In the genomic region with DNA sequence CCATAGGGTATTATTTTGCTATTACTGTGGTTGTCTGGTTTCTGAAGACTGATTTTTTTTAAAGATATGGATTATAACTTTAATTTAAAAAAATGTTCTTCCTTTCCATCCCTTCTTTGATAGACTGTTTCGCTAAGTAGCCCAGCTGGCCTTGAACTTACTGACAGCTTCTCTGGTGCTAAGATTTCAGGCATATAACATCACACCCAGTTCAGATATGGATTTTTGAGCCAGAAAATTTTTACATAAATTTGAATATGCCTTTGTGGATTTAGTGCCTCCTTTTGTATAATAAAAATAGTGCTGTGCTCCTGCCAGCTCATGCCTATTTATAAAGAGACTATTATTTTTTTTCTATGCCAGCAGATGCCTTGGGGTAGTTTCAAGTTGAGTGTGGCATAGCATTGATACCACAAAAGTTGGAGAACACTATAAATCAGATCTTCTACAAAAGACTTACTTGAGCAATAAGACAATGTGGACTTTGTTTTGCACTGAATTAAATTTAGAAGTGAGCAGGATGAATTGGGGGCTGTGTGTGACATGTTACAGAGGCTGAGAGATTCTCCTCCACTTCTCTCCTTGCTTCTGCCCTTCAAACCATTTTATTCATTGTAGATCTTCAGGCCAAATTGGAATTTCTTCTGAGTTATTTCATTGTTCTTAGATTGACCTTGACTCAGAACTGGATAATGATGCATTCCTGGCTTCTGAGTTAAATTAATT, we compare ENCODE assay signal across 19 mouse cellular contexts.
DNase-seq lines count a peak whose midpoint lies in the region; ATAC-seq lines count a peak whose summit lies in the region.
"Had no signal": no experiment of that assay in that cellular context is flagged by ENCODE, and none has a peak within 500 bp of the region (broad histone marks: within the 10 kb centered on the region; RNA-seq: fewer than 3 reads in every experiment).

No protein-coding gene starts in this region.

- no peak overlapping the region for H3K4me2 ChIP-seq in kidney, embryonic 14.5 days (replicated peaks; ENCODE audit: low read depth, low read length)
- H3K4me2 ChIP-seq: heart, embryonic 15.5 days; intestine, embryonic 15.5 days; limb, embryonic 13.5 days had no signal

- no peaks in the 10 kb centered on the region for H3K4me1 ChIP-seq in kidney, embryonic 14.5 days (ENCODE audit: control insufficient read depth, insufficient read depth, low read length)
- H3K4me1 ChIP-seq: heart, embryonic 15.5 days; intestine, embryonic 15.5 days; limb, embryonic 13.5 days had no signal

- H3K9me3 ChIP-seq in kidney, embryonic 14.5 days (ENCODE audit: control insufficient read depth, low read length) = no peaks in the 10 kb centered on the region
- H3K9me3 ChIP-seq: heart, embryonic 15.5 days; intestine, embryonic 15.5 days; limb, embryonic 13.5 days had no signal

- 93% methylated on average over 1 of the region's 1 CpGs for WGBS in kidney, embryonic 14.5 days

- no peak overlapping the region for H3K4me3 ChIP-seq in kidney, embryonic 14.5 days (ENCODE audit: low read length)
- H3K4me3 ChIP-seq: erythroblast, embryonic 14.5 days; gastrocnemius, adult 2 months; heart, adult 2 months; heart, embryonic 15.5 days; intestine, embryonic 15.5 days; limb, embryonic 13.5 days had no signal

- H3K36me3 ChIP-seq in kidney, embryonic 14.5 days (ENCODE audit: control insufficient read depth, insufficient read depth, low read length) = no peaks in the 10 kb centered on the region
- H3K36me3 ChIP-seq: heart, embryonic 15.5 days; intestine, embryonic 15.5 days; limb, embryonic 13.5 days had no signal

- no peak for ATAC-seq in kidney, embryonic 14.5 days (ENCODE audit: low FRiP score, low TSS enrichment)
- ATAC-seq: intestine, embryonic 15.5 days had no signal

- no peak overlapping the region for H3K27ac ChIP-seq in kidney, embryonic 14.5 days (ENCODE audit: low read depth, low read length)
- H3K27ac ChIP-seq: gastrocnemius, adult 2 months; heart, adult 2 months; heart, embryonic 15.5 days; intestine, embryonic 15.5 days; limb, embryonic 13.5 days; liver, embryonic 14.5 days had no signal

- no peaks in the 10 kb centered on the region for H3K27me3 ChIP-seq in kidney, embryonic 14.5 days (ENCODE audit: control insufficient read depth, insufficient read depth, low read length)
- H3K27me3 ChIP-seq: heart, embryonic 15.5 days; intestine, embryonic 15.5 days; limb, embryonic 13.5 days had no signal

- intact Hi-C loops in left cerebral cortex, postnatal 4 days (cut with DNase I) = no loop called here

- DNase-seq in frontal cortex, adult 2 months (ENCODE audit: extremely low spot score in 1 of 2, low spot score in 1 of 2) = peak; percentile 44 to 62
- no peak for DNase-seq in frontal cortex, postnatal 14 days (ENCODE audit: low spot score in 2 of 2)
- peak; percentile 44 to 55 for DNase-seq in left cerebral cortex, adult 9 months (ENCODE audit: low spot score in 2 of 2)
- DNase-seq in left cerebral cortex, postnatal 4 days = no peak
- DNase-seq in brain, embryonic 18.5 days (ENCODE audit: low read depth, low spot score) = peak; percentile 57
- DNase-seq in mesoderm, embryonic 11.5 days (ENCODE audit: low read depth, low spot score) = peak; percentile 34
- DNase-seq: adrenal gland, postnatal 36 days; cerebellum, postnatal 10 days; gastrocnemius, adult 2 months; heart, adult 2 months; midbrain, embryonic 14.5 days; spleen, adult 18-20 months; thymus, postnatal 14 days had no signal

- no peak overlapping the region for H3K9ac ChIP-seq in kidney, embryonic 14.5 days (ENCODE audit: low read depth, low read length)
- H3K9ac ChIP-seq: heart, embryonic 15.5 days; intestine, embryonic 15.5 days; limb, embryonic 13.5 days; liver, embryonic 14.5 days had no signal

Comparison
In these comparisons a context has a peak if more than half of its experiments do, and no peak if none do; other contexts are left out.
1. DNase-seq: peak in frontal cortex, adult 2 months (2 of 2), left cerebral cortex, adult 9 months (2 of 2), brain, embryonic 18.5 days (single experiment) and mesoderm, embryonic 11.5 days (single experiment); none in frontal cortex, postnatal 14 days (0 of 2) and left cerebral cortex, postnatal 4 days (single experiment).